Mouse (Mus musculus) stomach, postnatal 0 days (tissue): ENCODE results near the gene Map3k20. TPM values are rescaled to one million over a fixed set of nuclear protein-coding genes. Genes with fewer than 3 reads are reported as not detected.

Source experiments
- ATAC-seq: fragments of 200-750 bp; cut with Nextera tagmentation; 2 replicates; pipeline ENCODE4 v1.8.0; 2017; ENCODE audit not compliant: low FRiP score, low TSS enrichment
- DNase-seq: peaks from one replicate; pipeline ENCODE4 v3.0.0-alpha.2; 2016; ENCODE audit warnings: low spot score
- H3K27ac ChIP-seq: fragments of 300-500 bp; sonication (generic); replicated peaks from 2 replicates; pipeline ENCODE4 v1.5.1; 2014; ENCODE audit warnings: mild to moderate bottlenecking, control low read depth
- H3K27me3 ChIP-seq: fragments of 300-500 bp; sonication (generic); 2 replicates; pipeline ENCODE4 v1.6.1; 2014; ENCODE audit warnings: low read length; ENCODE audit not compliant: control insufficient read depth, insufficient read depth
- H3K36me3 ChIP-seq: fragments of 300-500 bp; sonication (generic); 2 replicates; pipeline ENCODE4 v1.6.1; 2014; ENCODE audit warnings: low read length, mixed read lengths; ENCODE audit not compliant: control insufficient read depth, insufficient read depth
- H3K4me1 ChIP-seq: fragments of 300-500 bp; sonication (generic); replicated peaks from 2 replicates; pipeline ENCODE4 v1.6.1; 2014; ENCODE audit warnings: antibody characterized with exemption; ENCODE audit not compliant: control insufficient read depth, insufficient read depth
- H3K4me2 ChIP-seq: fragments of 300-500 bp; sonication (generic); replicated peaks from 2 replicates; pipeline ENCODE4 v1.6.1; 2014; ENCODE audit warnings: low read depth, mild to moderate bottlenecking, control low read depth, moderate library complexity
- H3K4me3 ChIP-seq: fragments of 300-500 bp; sonication (generic); 2 replicates; pipeline ENCODE4 v1.5.1; 2014; ENCODE audit warnings: low read depth, low read length, control low read depth
- H3K9ac ChIP-seq: fragments of 300-500 bp; sonication (generic); 2 replicates; pipeline ENCODE4 v1.6.1; 2014; ENCODE audit warnings: mild to moderate bottlenecking, low read length, control low read depth, mixed read lengths
- H3K9me3 ChIP-seq: fragments of 300-500 bp; sonication (generic); 2 replicates; pipeline ENCODE4 v1.6.1; 2016; ENCODE audit warnings: low read length; ENCODE audit not compliant: control insufficient read depth
- CTCF ChIP-seq: IDR thresholded peaks from 2 replicates; pipeline ENCODE4 v1.5.1; 2016; ENCODE audit warnings: antibody characterized with exemption, low read depth, mild to moderate bottlenecking, moderate library complexity
- EP300 ChIP-seq: optimal IDR thresholded peaks from 2 replicates; pipeline ENCODE3; 2016; ENCODE audit warnings: antibody characterized with exemption
- WGBS: fragments of 180-500 bp; shearing (Covaris S2); extraction: QIAGEN DNeasy Blood & Tissue Kit; methylation state at CpG from one replicate; pipeline ENCODE4 v1.1.7; 2014; 5-methylcytosine and 5-hydroxymethylcytosine counted together
- polyA plus RNA-seq: library from polyadenylated mRNA; unstranded; fragments of >200 nt; fragmentation: Nextera tagmentation; extraction: Ambion mirVana; gene quantifications from 2 replicates; pipeline ENCODE4 v1.2.1, GENCODE M21; 2015

Map3k20 gene
- polyA plus RNA-seq, 1 experiment from 2014 or later, result 17.0 TPM

DNA sequence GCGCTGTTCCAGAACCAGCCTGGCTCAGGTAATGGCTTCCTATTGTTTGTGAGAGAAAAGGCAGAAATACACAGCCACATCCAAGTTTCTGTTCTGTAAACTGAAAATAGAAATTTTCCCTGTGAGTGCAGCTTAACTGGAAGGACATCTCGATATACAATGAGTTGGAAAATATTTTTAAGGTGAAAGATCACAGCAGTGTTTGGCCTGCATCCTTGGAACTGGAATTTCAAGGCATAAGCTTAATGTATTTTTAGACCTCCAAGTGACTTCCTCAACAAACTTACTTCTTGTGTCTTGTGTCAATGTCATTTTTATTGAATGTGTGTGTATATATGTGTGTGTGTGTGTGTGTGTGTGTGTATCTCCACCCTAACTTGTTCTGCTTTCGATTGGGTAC is 90.4 kb downstream of the Map3k20 start:
- Histone ChIP-seq H3K4me1 (no peaks in the 10 kb centered on the region), H3K9me3 (no peaks in the 10 kb centered on the region), H3K36me3 (peaks cover 14% of the 10 kb centered on the region), H3K27ac (peak overlapping the region; percentile 83), H3K4me2 (no peak overlapping the region), H3K9ac (no peak overlapping the region), H3K27me3 (no peaks in the 10 kb centered on the region), H3K4me3 (no peak overlapping the region)
- DNase-seq, result no peak
- peak; percentile 53; the same call in 1 of the 2 replicates for ATAC-seq
- TF ChIP-seq EP300 (peak; percentile 54), CTCF (no peak)
- 47% methylated on average over 3 of the region's 3 CpGs for WGBS

DNA sequence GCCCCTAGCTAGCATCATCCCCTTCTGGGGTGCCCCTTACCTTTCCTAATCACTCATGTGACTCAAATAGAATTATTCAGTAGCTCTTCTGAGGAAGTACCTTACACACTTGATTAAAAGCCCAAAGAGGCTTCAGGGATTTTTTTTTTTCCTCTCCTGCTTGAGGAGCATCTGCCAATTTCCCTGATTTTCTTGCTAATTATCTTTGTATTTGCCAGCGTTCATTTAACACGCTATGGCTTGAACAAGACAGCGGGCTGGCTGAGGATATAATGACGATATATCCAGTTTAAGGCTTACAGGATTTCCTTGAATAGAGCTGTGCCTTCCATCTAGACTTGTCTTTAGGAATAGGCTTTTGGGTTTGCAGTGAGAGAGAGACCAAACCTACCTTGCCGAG is 91.5 kb downstream of the Map3k20 start:
- no peak for TF ChIP-seq EP300
- no peak for TF ChIP-seq CTCF
- peak overlapping the region; percentile 67 for H3K27ac ChIP-seq
- no peaks in the 10 kb centered on the region for H3K4me1 ChIP-seq
- no peak for ATAC-seq
- H3K27me3 ChIP-seq, result no peaks in the 10 kb centered on the region
- no peak for DNase-seq
- H3K36me3 ChIP-seq, result peaks cover 13% of the 10 kb centered on the region
- no peaks in the 10 kb centered on the region for H3K9me3 ChIP-seq
- H3K9ac ChIP-seq, result no peak overlapping the region
- WGBS, result 84% methylated on average over 5 of the region's 5 CpGs
- no peak overlapping the region for H3K4me2 ChIP-seq
- no peak overlapping the region for H3K4me3 ChIP-seq

DNA sequence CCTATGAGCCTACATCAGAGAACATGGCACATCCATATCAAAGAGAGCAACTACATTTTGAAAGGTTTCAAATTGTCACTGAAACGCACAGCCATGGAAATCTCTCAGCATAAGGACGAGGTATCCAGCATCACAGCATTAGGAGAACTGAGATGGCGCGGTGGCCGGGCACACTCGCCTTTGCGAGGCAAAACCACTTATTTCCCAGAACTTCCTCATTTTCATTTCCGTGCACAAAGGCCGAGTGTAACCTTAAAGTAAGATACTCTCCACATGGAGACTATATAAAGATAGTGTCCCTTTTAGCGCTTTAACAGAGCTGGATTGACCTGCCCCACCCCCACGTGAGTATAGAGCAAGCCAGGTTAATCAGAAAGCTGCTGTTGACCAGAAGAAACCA is 94.0 kb downstream of the Map3k20 start:
- H3K4me3 ChIP-seq, result no peak overlapping the region
- 89% methylated on average over 11 of the region's 11 CpGs for WGBS
- no peak for TF ChIP-seq CTCF
- no peak for TF ChIP-seq EP300
- H3K9me3 ChIP-seq, result no peaks in the 10 kb centered on the region
- no peaks in the 10 kb centered on the region for H3K27me3 ChIP-seq
- no peak overlapping the region for H3K4me2 ChIP-seq
- DNase-seq, result peak; percentile 5
- no peak for ATAC-seq
- H3K27ac ChIP-seq, result no peak overlapping the region
- H3K9ac ChIP-seq, result no peak overlapping the region
- no peaks in the 10 kb centered on the region for H3K4me1 ChIP-seq
- peaks cover 6% of the 10 kb centered on the region; the same call in 1 of the 2 replicates for H3K36me3 ChIP-seq

DNA sequence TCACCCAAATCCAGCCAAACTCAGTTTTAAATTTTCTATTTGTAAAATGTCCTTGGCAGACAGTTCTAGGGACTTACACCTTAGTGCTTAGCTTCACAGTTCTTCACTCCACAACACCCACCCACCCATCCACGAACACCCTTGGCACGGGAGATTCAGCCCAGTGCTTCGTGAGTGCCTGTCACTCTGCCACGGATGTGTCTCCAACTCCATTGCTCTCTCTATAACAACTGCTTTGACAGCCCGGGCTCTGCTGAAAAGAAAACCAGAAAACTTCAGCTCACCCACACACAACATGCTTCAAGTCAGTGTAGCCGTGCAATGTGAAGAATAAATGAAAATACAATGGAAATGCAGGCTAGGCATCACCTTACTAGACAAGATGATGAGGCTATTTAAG is 97.2 kb downstream of the Map3k20 start:
- Histone ChIP-seq H3K27ac (no peak overlapping the region), H3K27me3 (no peaks in the 10 kb centered on the region), H3K9ac (no peak overlapping the region), H3K4me2 (no peak overlapping the region), H3K9me3 (no peaks in the 10 kb centered on the region), H3K36me3 (0 out of 2 replicates have a peak, but pooled peaks cover 7% of the 10 kb centered on the region), H3K4me1 (no peaks in the 10 kb centered on the region), H3K4me3 (no peak overlapping the region)
- DNase-seq, result no peak
- 65% methylated on average over 6 of the region's 6 CpGs for WGBS
- TF ChIP-seq EP300, result no peak
- TF ChIP-seq CTCF, result no peak
- no peak for ATAC-seq

DNA sequence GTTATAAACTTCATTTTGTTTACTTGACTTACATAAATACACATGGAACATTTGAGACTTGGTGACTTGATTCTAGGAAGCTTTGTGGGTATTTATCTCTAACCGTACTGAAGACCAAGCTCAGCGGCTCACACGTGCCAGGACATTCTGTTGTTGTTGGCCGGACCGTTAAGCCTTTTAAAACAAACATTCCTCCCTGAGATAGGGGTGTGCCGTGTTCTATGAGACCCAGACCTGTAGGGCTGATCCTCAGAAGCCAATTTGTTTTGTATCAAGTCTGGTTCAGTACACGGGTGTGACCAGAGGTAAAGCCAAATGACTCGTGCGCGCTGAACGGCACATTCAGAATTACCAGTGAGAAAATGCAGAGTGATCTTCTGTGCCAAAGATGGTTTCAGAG is 97.9 kb downstream of the Map3k20 start:
- Histone ChIP-seq H3K9ac (no peak overlapping the region), H3K9me3 (no peaks in the 10 kb centered on the region), H3K4me1 (no peaks in the 10 kb centered on the region), H3K27me3 (no peaks in the 10 kb centered on the region), H3K4me2 (no peak overlapping the region), H3K36me3 (0 out of 2 replicates have a peak, but pooled peaks cover 7% of the 10 kb centered on the region), H3K27ac (peak overlapping the region; percentile 46; the same call in 1 of the 2 replicates), H3K4me3 (no peak overlapping the region)
- DNase-seq, result no peak
- no peak for TF ChIP-seq EP300
- no peak for TF ChIP-seq CTCF
- no peak for ATAC-seq
- 26% methylated on average over 11 of the region's 11 CpGs for WGBS

DNA sequence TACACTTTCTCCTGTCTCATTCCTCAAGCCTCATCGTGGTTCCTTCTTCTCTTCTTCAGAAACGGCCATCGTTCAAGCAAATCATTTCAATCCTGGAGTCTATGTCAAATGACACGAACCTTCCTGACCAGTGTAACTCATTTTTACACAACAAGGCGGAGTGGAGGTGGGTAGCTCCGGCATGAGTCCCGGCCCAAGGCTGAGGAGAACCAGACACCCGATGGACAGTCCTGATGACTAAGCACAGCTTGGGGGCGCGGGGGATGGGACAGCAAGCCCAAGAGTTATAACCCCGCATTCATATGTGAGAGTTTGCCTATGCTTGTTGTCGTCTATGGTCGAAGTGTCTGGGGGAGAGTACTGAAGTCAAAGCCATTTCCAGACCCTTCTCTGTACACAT is 104.0 kb downstream of the Map3k20 start:
- no peaks in the 10 kb centered on the region for H3K9me3 ChIP-seq
- H3K27ac ChIP-seq, result peak overlapping the region; percentile 41; the same call in 1 of the 2 replicates
- no peak overlapping the region for H3K4me2 ChIP-seq
- WGBS, result 77% methylated on average over 13 of the region's 13 CpGs
- no peaks in the 10 kb centered on the region for H3K4me1 ChIP-seq
- H3K4me3 ChIP-seq, result no peak overlapping the region
- DNase-seq (no peak), ATAC-seq (peak; percentile 62)
- no peak overlapping the region for H3K9ac ChIP-seq
- no peaks in the 10 kb centered on the region for H3K27me3 ChIP-seq
- TF ChIP-seq EP300, result no peak
- TF ChIP-seq CTCF, result no peak
- 0 out of 2 replicates have a peak, but pooled peaks cover 3% of the 10 kb centered on the region for H3K36me3 ChIP-seq
